Mouse (Mus musculus): ENCODE measurements around the gene Dntt.

- TF ChIP-seq CTCF (IDR thresholded peaks at IDR 0.05; ENCODE audit: low read depth) (no peak), EP300 (optimal IDR thresholded peaks at IDR 0.05) (no peak)
Observed at GRCm38 (mm10) chr19:40992517-40993044, 36.5 kb upstream of the Dntt start.
